ENCODE assay signal across 18 mouse cellular contexts in genomic region chr19:45616214-45616518, GRCm38 (mm10). TPM values are rescaled to one million over a fixed set of nuclear protein-coding genes. Genes with fewer than 3 reads are reported as not detected.
DNase-seq lines count a peak whose midpoint lies in the region; ATAC-seq and TF ChIP-seq lines count a peak whose summit lies in the region.
"Had no signal": no experiment of that assay in that cellular context is flagged by ENCODE, and none has a peak within 500 bp of the region (broad histone marks: within the 10 kb centered on the region; RNA-seq: fewer than 3 reads in every experiment).

No protein-coding gene starts in this region.

- 0 out of 2 replicates have a peak overlapping the region, but pooled peaks have one; percentile 14 for H3K4me3 ChIP-seq in midbrain, embryonic 10.5 days
- H3K4me3 ChIP-seq in midbrain, postnatal 0 days (ENCODE audit: low read depth, low read length), result no peak overlapping the region
- H3K4me3 ChIP-seq in embryonic facial prominence, embryonic 11.5 days (ENCODE audit: low read depth, low read length), result no peak overlapping the region
- H3K4me3 ChIP-seq in forebrain, embryonic 14.5 days (ENCODE audit: low read depth, low read length), result no peak overlapping the region
- no peak overlapping the region for H3K4me3 ChIP-seq in midbrain, embryonic 14.5 days (replicated peaks; ENCODE audit: low read depth, low read length)
- H3K4me3 ChIP-seq: heart, embryonic 10.5 days; left cerebral cortex, adult 2 months; lung, embryonic 15.5 days had no signal

- no peak overlapping the region for H3K4me2 ChIP-seq in midbrain, postnatal 0 days (ENCODE audit: low read depth, low read length, poor library complexity, severe bottlenecking)
- H3K4me2 ChIP-seq in embryonic facial prominence, embryonic 11.5 days (ENCODE audit: low read depth, low read length), result no peak overlapping the region
- no peak overlapping the region for H3K4me2 ChIP-seq in forebrain, embryonic 14.5 days (ENCODE audit: low read length)
- H3K4me2 ChIP-seq in midbrain, embryonic 14.5 days (ENCODE audit: low read length), result no peak overlapping the region
- H3K4me2 ChIP-seq: lung, embryonic 15.5 days had no signal

- H3K9me3 ChIP-seq in midbrain, embryonic 10.5 days (replicated peaks), result no peaks in the 10 kb centered on the region
- H3K9me3 ChIP-seq in midbrain, postnatal 0 days (ENCODE audit: low read length), result no peaks in the 10 kb centered on the region
- H3K9me3 ChIP-seq in embryonic facial prominence, embryonic 11.5 days (replicated peaks; ENCODE audit: control insufficient read depth, low read length), result no peaks in the 10 kb centered on the region
- no peaks in the 10 kb centered on the region for H3K9me3 ChIP-seq in forebrain, embryonic 14.5 days (replicated peaks; ENCODE audit: control insufficient read depth, low read length)
- H3K9me3 ChIP-seq in midbrain, embryonic 14.5 days (ENCODE audit: control insufficient read depth, low read length), result no peaks in the 10 kb centered on the region
- H3K9me3 ChIP-seq: heart, embryonic 10.5 days; lung, embryonic 15.5 days had no signal

- peaks cover 93% of the 10 kb centered on the region for H3K27me3 ChIP-seq in midbrain, embryonic 10.5 days (ENCODE audit: low read depth, poor library complexity, severe bottlenecking)
- no peaks in the 10 kb centered on the region for H3K27me3 ChIP-seq in midbrain, postnatal 0 days (ENCODE audit: insufficient read depth, low read length)
- H3K27me3 ChIP-seq in embryonic facial prominence, embryonic 11.5 days (ENCODE audit: control insufficient read depth, insufficient read depth, low read length), result no peaks in the 10 kb centered on the region
- H3K27me3 ChIP-seq in forebrain, embryonic 14.5 days (replicated peaks; ENCODE audit: control insufficient read depth, insufficient read depth, low read length), result peaks cover 3% of the 10 kb centered on the region; the same call in 1 of the 2 replicates
- no peaks in the 10 kb centered on the region for H3K27me3 ChIP-seq in midbrain, embryonic 14.5 days (ENCODE audit: control insufficient read depth, insufficient read depth, low read length)
- H3K27me3 ChIP-seq: lung, embryonic 15.5 days had no signal

- no peak overlapping the region for H3K9ac ChIP-seq in midbrain, postnatal 0 days (replicated peaks; ENCODE audit: low read length, poor library complexity, severe bottlenecking)
- H3K9ac ChIP-seq in embryonic facial prominence, embryonic 11.5 days (replicated peaks; ENCODE audit: low read length), result 0 out of 2 replicates have a peak overlapping the region, but pooled peaks have one; percentile 22
- no peak overlapping the region for H3K9ac ChIP-seq in forebrain, embryonic 14.5 days (ENCODE audit: low read length)
- H3K9ac ChIP-seq in midbrain, embryonic 14.5 days (replicated peaks; ENCODE audit: low read length), result no peak overlapping the region
- H3K9ac ChIP-seq: lung, embryonic 15.5 days had no signal

- peak; percentile 28 for DNase-seq in midbrain, embryonic 10.5 days (ENCODE audit: low spot score)
- DNase-seq in midbrain, postnatal 0 days (ENCODE audit: low spot score), result no peak
- DNase-seq in embryonic facial prominence, embryonic 11.5 days (ENCODE audit: low spot score), result peak; percentile 21
- DNase-seq in forebrain, embryonic 14.5 days (ENCODE audit: low spot score), result no peak
- DNase-seq in midbrain, embryonic 14.5 days, result no peak
- no peak for DNase-seq in layer of hippocampus, adult 11-12 months (ENCODE audit: low spot score)
- no peak for DNase-seq in adrenal gland, adult 18-20 months (ENCODE audit: low spot score in 2 of 2)
- no peak for DNase-seq in heart, adult 11 months
- DNase-seq: adrenal gland, postnatal 14 days; cerebellum, adult 8-10 months; gastrocnemius, postnatal 14 days; heart, postnatal 14 days; thymus, postnatal 4 days had no signal

- WGBS in midbrain, embryonic 10.5 days, result 39% methylated on average over 4 of the region's 4 CpGs
- 33% methylated on average over 4 of the region's 4 CpGs for WGBS in midbrain, postnatal 0 days
- 58% methylated on average over 4 of the region's 4 CpGs for WGBS in embryonic facial prominence, embryonic 11.5 days
- 15% methylated on average over 4 of the region's 4 CpGs for WGBS in forebrain, embryonic 14.5 days
- 17% methylated on average over 4 of the region's 4 CpGs for WGBS in midbrain, embryonic 14.5 days

- peaks cover 55% of the 10 kb centered on the region for H3K4me1 ChIP-seq in midbrain, embryonic 10.5 days
- H3K4me1 ChIP-seq in midbrain, postnatal 0 days (ENCODE audit: insufficient read depth, low read length), result peaks cover 7% of the 10 kb centered on the region
- peaks cover 10% of the 10 kb centered on the region for H3K4me1 ChIP-seq in embryonic facial prominence, embryonic 11.5 days (ENCODE audit: control insufficient read depth, insufficient read depth, low read length)
- peaks cover 30% of the 10 kb centered on the region for H3K4me1 ChIP-seq in forebrain, embryonic 14.5 days (ENCODE audit: control insufficient read depth, insufficient read depth, low read length)
- peaks cover 24% of the 10 kb centered on the region for H3K4me1 ChIP-seq in midbrain, embryonic 14.5 days (ENCODE audit: control insufficient read depth, insufficient read depth, low read length)

- ATAC-seq in midbrain, postnatal 0 days (ENCODE audit: low FRiP score), result no peak
- ATAC-seq in embryonic facial prominence, embryonic 11.5 days (replicated peaks; ENCODE audit: insufficient number of reproducible peaks, low FRiP score, low TSS enrichment, low read depth), result no peak
- 0 out of 2 replicates have a peak, but pooled peaks have one; percentile 40 for ATAC-seq in forebrain, embryonic 14.5 days
- 0 out of 2 replicates have a peak, but pooled peaks have one; percentile 11 for ATAC-seq in midbrain, embryonic 14.5 days (ENCODE audit: low FRiP score, low TSS enrichment)
- ATAC-seq: CD4-positive, CD25-positive, alpha-beta regulatory T cell, adult 4 months; inflammation-experienced regulatory T-cells, adult 6 months had no signal

- H3K36me3 ChIP-seq in midbrain, embryonic 10.5 days, result no peaks in the 10 kb centered on the region
- 0 out of 2 replicates have a peak, but pooled peaks cover 2% of the 10 kb centered on the region for H3K36me3 ChIP-seq in midbrain, postnatal 0 days (ENCODE audit: insufficient read depth, low read length)
- no peaks in the 10 kb centered on the region for H3K36me3 ChIP-seq in embryonic facial prominence, embryonic 11.5 days (replicated peaks; ENCODE audit: control insufficient read depth, insufficient read depth, low read depth, low read length)
- no peaks in the 10 kb centered on the region for H3K36me3 ChIP-seq in forebrain, embryonic 14.5 days (ENCODE audit: control insufficient read depth, insufficient read depth, low read length)
- H3K36me3 ChIP-seq in midbrain, embryonic 14.5 days (ENCODE audit: control insufficient read depth, insufficient read depth, low read length), result no peaks in the 10 kb centered on the region
- H3K36me3 ChIP-seq: lung, embryonic 15.5 days had no signal

- TF ChIP-seq CTCF in midbrain, postnatal 0 days (IDR thresholded peaks at IDR 0.05), result no peak

- peak overlapping the region; percentile 68 for H3K27ac ChIP-seq in midbrain, embryonic 10.5 days (replicated peaks)
- no peak overlapping the region for H3K27ac ChIP-seq in midbrain, postnatal 0 days (ENCODE audit: low read depth, low read length)
- H3K27ac ChIP-seq in embryonic facial prominence, embryonic 11.5 days (replicated peaks; ENCODE audit: low read depth, low read length), result no peak overlapping the region
- H3K27ac ChIP-seq in forebrain, embryonic 14.5 days (ENCODE audit: low read depth, low read length), result no peak overlapping the region
- no peak overlapping the region for H3K27ac ChIP-seq in midbrain, embryonic 14.5 days (replicated peaks; ENCODE audit: low read depth, low read length)
- H3K27ac ChIP-seq: left cerebral cortex, adult 2 months; lung, embryonic 15.5 days had no signal

RNA-seq across cellular contexts. Expression of gene Fbxw4, which starts 43.9 kb away (rescaled TPM):
- 3.3 and 3.9 TPM in 2 replicates for polyA plus RNA-seq in midbrain, embryonic 10.5 days (2016; fragmentation: Nextera tagmentation; extraction: Ambion mirVana)
- 30.9 and 41.8 TPM in 2 replicates for total RNA-seq in midbrain, postnatal 0 days (2014; rRNA removed)
- 5.6 and 6.0 TPM in 2 replicates for polyA plus RNA-seq in midbrain, postnatal 0 days (2015; fragmentation: Nextera tagmentation; extraction: Ambion mirVana)
- 3.1 and 3.5 TPM in 2 replicates for polyA plus RNA-seq in embryonic facial prominence, embryonic 11.5 days (2014; fragmentation: Nextera tagmentation; extraction: Ambion mirVana)
- 4.0 and 4.7 TPM in 2 replicates for polyA plus RNA-seq in forebrain, embryonic 14.5 days (2014; fragmentation: Nextera tagmentation; extraction: Ambion mirVana)
- polyA plus RNA-seq in midbrain, embryonic 14.5 days (2014; fragmentation: Nextera tagmentation; extraction: Ambion mirVana), result 5.6 and 8.1 TPM in 2 replicates
- 10 to 100 TPM; 30.9 to 47.7 TPM for total RNA-seq in adrenal gland, adult 18-20 months (2021)

RNA-seq across cellular contexts. Expression of gene Gm17018, which starts 55.8 kb away (rescaled TPM):
- 47.2 and 47.9 TPM in 2 replicates for polyA plus RNA-seq in midbrain, embryonic 10.5 days (2016; fragmentation: Nextera tagmentation; extraction: Ambion mirVana)
- total RNA-seq in midbrain, postnatal 0 days (2014; rRNA removed), result 15.7 and 20.9 TPM in 2 replicates
- 83.7 and 84.4 TPM in 2 replicates for polyA plus RNA-seq in midbrain, postnatal 0 days (2015; fragmentation: Nextera tagmentation; extraction: Ambion mirVana)
- polyA plus RNA-seq in embryonic facial prominence, embryonic 11.5 days (2014; fragmentation: Nextera tagmentation; extraction: Ambion mirVana), result 50.1 and 54.5 TPM in 2 replicates
- polyA plus RNA-seq in forebrain, embryonic 14.5 days (2014; fragmentation: Nextera tagmentation; extraction: Ambion mirVana), result 49.0 and 50.1 TPM in 2 replicates
- polyA plus RNA-seq in midbrain, embryonic 14.5 days (2014; fragmentation: Nextera tagmentation; extraction: Ambion mirVana), result 57.0 and 68.6 TPM in 2 replicates
- 10 to 100 TPM; 28.4 to 33.9 TPM for total RNA-seq in adrenal gland, adult 18-20 months (2021)

RNA-seq across cellular contexts. Expression of gene Poll, which starts 55.8 kb away (rescaled TPM):
- polyA plus RNA-seq in midbrain, embryonic 10.5 days (2016; fragmentation: Nextera tagmentation; extraction: Ambion mirVana), result 22.3 and 23.0 TPM in 2 replicates
- 9.9 and 12.1 TPM in 2 replicates for total RNA-seq in midbrain, postnatal 0 days (2014; rRNA removed)
- polyA plus RNA-seq in midbrain, postnatal 0 days (2015; fragmentation: Nextera tagmentation; extraction: Ambion mirVana), result 8.9 and 10.4 TPM in 2 replicates
- 15.3 and 18.2 TPM in 2 replicates for polyA plus RNA-seq in embryonic facial prominence, embryonic 11.5 days (2014; fragmentation: Nextera tagmentation; extraction: Ambion mirVana)
- polyA plus RNA-seq in forebrain, embryonic 14.5 days (2014; fragmentation: Nextera tagmentation; extraction: Ambion mirVana), result 11.5 and 13.0 TPM in 2 replicates
- 11.9 and 14.2 TPM in 2 replicates for polyA plus RNA-seq in midbrain, embryonic 14.5 days (2014; fragmentation: Nextera tagmentation; extraction: Ambion mirVana)
- total RNA-seq in adrenal gland, adult 18-20 months (2021), result 10 to 100 TPM in 1 of 2 experiments, 1 to 10 TPM in 1; 9.4 to 11.0 TPM

Comparison
In these comparisons a context has a peak if more than half of its experiments do, and no peak if none do; other contexts are left out.
1. DNase-seq: peak in midbrain, embryonic 10.5 days (single experiment) and embryonic facial prominence, embryonic 11.5 days (single experiment); none in midbrain, postnatal 0 days (single experiment), forebrain, embryonic 14.5 days (single experiment), midbrain, embryonic 14.5 days (single experiment), layer of hippocampus, adult 11-12 months (single experiment), adrenal gland, adult 18-20 months (0 of 2) and heart, adult 11 months (single experiment).
2. ATAC-seq: peak in forebrain, embryonic 14.5 days (single experiment) and midbrain, embryonic 14.5 days (single experiment); none in midbrain, postnatal 0 days (single experiment) and embryonic facial prominence, embryonic 11.5 days (single experiment).